Mouse (Mus musculus): Measurements from ENCODE around the gene Pcp2.

GRCm38 (mm10) chr8:3626971-3627370 is 1.6 kb upstream of the Pcp2 start:
- TF ChIP-seq CTCF (IDR thresholded peaks at IDR 0.05; ENCODE audit: low read depth) (no peak), EP300 (IDR thresholded peaks at IDR 0.05; ENCODE audit: low read depth) (no peak)
